Mouse (Mus musculus) megakaryocyte-erythroid progenitor cell, adult 5-6 weeks (primary cell): ENCODE results near the gene Pkn2. TPM values are rescaled to one million over a fixed set of nuclear protein-coding genes. Genes with fewer than 3 reads are reported as not detected.

Source experiments
- ATAC-seq: replicated peaks from 2 replicates; pipeline ENCODE4 v1.8.0; 2016; ENCODE audit warnings: mild to moderate bottlenecking, inconsistent platforms; ENCODE audit not compliant: severe bottlenecking, poor library complexity, low FRiP score, low TSS enrichment
- total RNA-seq, 2 experiments: library from RNA; stranded (forward) in 1 of 2; stranded (reverse) in 1 of 2; fragments of 200-1000, 215-1000 nt in 1 of 2; fragments of >200 nt in 1 of 2; fragmentation: Nextera tagmentation in 1 of 2; gene quantifications; 2 replicates each; pipeline ENCODE4 v1.2.3; 2014 to 2017

The Pkn2 gene
- 59.7 and 69.4 TPM in 2 replicates for total RNA-seq (2014; fragmentation: Nextera tagmentation)
- 78.4 and 95.0 TPM in 2 replicates for total RNA-seq (2017)

DNA sequence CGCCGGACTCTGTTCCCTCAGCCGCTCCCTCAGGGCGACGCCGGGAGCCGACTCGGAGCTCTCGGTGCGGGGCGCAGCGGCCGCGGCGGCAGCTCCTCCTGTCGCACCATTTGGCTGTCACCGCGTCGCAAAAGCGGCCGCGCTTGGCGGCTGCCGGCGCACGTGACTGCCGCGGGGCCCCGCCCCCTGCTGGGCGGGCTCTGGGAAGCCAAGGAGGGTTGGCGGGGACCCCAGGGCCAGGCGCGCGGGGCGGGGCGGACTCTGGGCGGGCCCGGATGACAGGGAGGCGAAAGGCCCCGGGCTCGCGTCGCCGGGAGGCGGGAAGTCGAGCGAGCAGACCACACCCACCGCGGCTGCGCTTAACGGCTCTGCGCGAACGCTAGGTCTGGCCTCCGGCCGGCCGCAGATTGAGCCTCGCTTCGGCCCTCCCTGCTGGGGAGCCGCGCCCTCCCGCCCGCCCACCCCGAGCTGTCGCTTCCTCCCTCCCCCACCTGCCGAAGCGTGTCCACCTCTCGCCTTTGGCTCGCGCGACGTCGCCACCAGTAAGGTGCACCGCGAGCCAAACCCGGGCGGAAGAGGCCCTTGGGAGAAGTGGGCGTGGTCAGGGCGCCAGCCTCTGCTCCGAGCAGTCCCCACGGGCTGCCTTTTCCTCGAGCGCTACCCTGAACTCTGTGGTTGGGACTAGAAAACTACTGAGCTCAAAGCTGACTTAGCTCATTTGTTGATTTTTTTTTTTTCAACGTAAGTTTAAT, at the start of gene Pkn2:
Gene Pkn2, minus strand, starts transcription at position 133 of the 752 bp plus-strand sequence.
- peak; percentile 81 for ATAC-seq

DNA sequence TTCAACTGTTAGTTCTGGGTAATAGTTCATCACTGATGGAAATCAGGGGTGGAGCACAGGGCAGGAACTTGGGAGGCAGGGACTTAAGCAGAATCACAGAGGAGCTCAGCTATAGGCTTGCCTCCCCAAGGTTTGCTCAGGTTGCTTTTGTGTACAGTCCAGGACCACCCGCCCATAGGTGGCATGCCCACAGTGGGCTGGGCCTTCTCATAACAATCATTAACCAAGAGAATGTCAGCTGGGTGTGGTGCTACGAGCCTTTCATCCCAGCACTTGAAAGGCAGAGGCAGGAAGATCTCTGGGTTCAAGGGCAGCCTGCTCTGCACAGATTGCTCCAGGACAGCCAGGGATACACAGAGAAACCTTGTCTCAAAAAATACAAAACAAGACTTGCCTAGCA, 48.1 kb upstream of the Pkn2 start:
- no peak for ATAC-seq

DNA sequence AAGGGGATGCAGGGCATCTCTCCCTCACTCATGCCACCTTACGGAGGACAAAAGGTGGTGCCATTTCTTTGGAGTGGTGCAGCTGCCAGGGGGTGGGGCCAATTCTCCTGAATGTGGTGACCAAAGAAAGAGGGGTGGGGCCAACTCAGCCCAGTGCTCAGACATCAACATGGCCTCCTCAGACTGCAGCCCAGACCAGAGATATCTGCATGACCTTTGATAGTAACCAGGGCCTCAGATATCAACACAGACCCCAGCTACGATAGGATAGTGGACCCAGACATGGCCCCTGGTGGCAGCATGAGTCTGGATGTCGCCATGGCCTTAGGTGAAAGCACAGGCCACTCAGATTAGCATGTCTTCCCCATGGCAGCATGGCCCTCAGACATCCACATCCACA, 45.5 kb upstream of the Pkn2 start:
- ATAC-seq, result peak; percentile 40

DNA sequence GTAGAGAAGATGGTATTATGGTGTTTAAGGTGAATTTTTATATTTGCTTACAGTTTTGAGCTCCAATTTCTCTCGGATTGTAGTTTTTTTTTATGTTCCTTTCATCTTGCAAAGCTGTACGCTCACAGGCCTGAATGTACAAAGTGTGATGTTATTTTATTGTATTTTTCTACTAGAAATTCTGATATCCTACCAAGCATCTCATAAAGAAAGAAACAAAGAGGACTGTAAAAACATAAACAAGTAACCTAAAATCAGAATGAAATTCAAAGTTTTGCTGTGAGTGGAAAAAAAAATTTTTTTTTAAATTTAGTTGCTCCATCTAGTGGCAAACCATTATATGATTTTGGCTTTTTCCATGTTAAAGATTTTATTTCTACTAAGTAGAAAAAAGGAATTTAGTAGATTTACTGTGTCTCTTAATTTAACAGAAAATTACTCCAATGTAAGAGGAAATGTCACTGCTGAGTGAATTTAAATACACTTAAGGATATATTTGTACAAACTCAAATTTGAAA, 43.1 kb upstream of the Pkn2 start:
- no peak for ATAC-seq

DNA sequence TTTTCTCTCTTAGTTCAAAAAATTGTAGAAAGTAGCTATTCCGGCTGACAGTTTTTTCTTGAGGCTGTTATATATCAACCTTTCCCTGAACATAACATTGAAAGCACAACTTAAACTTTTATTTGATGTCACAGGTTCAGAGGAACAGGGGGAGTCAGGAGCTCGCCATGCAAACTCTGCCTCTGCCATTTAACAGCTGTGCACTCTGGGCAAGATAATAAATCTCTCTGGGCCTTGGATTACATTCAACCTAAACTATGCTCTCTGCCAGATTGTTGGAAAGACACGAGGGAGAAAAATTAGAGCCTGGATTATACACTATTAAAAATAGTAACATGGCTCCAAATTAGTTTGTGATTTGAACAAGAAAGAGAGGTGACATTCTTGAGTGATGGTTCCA, 37.3 kb upstream of the Pkn2 start:
- ATAC-seq, result no peak

DNA sequence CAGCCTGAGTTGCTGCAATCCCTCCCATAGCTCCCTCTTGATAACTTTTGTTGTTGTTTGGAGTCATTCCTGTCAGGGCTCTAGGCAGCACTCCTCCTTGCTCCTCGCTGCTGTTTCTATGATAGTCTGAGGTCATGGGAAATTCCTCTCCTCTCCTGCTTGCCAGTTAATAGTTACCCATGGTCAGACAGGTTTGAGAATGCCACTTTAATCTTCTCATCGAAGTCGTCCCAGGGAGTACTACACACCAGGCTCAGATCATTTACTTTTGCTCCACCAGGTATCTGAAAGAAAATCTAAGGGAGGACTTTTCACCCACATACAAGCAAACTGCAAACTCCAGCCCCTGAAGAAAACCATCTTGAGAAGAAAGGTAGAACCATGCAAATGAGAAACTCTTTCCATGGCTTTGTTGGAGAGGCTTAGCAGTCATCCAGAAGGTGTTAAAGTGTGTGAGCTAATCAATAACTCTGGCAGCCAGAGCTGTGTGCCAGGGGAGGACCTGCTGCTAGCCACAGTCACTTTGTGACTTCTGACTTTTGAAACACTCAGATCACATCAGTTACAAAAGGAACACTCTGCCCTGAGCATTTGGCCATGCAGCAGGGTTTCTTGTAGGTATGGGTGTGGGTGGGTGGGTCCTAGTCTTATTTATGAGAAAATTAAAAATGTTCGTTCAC, 36.1 kb upstream of the Pkn2 start:
- ATAC-seq, result no peak

DNA sequence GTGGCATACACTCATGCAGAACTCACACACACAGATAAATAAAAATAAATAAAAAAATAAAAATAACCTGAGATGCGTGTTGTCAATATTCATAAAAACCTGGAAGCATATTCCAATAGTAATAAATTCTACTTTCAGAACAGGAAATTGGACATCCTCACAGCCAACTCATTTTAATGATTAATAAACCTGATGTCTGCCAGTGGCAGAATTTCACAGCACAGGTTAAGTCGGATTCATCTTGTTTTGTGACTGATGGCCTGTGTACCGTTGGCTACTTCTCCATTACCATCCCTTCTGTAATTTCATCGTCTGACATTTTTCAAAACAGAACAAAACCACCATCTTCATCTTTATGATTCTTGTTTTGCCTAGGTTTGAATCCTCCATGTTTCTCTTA, 35.4 kb upstream of the Pkn2 start:
- no peak for ATAC-seq

DNA sequence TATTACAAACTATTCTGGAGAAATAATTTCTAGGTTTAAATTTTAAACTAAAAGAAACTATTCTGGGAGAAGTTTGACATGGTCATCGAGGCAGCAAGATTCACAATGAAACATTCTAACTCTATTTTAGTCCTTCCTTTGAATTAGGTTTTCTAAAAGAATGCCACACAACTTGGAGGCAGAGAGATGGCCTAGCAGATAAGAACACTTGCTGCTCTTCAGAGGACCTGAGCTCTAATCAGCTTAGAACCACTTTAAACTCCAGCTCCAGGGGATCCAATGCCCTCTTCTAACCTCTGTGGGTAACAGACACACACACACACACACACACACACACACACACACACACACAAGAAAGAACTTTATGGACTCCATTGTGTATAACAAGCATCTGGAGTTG, 31.5 kb upstream of the Pkn2 start:
- peak; percentile 79; the same call in 1 of the 2 replicates for ATAC-seq

DNA sequence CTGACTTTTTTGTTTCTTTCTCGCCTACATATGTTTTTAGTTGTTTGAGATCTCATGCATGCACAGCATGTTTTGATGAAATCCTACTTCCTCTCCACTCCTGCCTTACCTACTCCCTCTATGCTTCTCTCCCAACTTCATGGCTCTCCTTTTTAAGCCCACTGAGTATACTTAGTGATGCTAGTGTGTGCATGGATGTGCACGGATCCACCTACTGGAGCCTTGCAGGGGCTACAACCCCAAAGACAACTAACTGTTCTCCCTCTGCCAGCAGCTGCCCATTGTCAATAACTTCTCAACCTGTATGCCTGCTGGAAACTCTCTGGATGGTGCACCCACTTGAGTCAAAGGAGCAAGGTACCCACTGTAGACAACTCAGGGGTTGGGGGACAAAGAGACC, 17.9 kb upstream of the Pkn2 start:
- ATAC-seq, result peak; percentile 62

DNA sequence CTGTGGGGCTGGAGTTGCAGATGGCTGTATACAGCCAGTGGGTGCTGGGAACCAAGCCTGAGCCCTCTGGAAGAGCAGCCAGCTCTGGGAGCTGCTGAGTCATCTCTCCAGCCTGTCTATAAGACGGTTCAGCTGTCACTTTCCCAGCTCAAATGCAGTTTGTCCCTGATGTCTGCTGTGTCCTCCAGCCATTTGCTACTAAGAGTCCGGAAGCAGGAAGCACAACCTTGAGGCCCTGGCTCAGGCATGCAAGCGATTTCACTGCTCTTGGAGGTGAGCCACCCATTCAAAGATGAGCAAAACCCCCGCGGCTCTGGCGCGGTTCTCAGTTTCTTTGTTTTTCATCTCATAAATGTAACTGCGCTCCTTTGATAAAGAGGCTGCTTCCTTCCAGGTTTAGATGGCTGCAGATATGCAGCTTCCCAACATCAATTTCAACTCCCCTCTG, 17.2 kb upstream of the Pkn2 start:
- ATAC-seq, result peak; percentile 88

DNA sequence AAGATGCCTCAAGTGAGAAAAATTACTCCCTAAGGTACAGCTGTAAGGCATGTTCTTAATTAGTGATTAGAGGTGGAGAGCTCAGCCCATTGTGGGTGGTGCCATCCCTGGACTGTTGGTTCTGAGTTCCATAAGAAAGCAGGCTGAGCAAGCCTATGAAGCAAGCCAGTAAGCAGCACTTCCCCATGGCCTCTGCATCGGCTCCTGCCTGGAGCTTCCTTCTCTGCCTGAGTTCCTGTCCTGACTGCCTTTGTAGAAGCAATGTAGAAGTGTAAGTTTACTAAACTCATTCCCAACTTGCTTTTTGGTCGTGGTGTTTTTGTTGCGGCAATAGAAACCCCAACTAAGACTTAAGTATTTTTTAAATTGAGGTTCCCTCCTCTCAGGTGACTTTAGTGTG, 8.6 kb upstream of the Pkn2 start:
- no peak for ATAC-seq

DNA sequence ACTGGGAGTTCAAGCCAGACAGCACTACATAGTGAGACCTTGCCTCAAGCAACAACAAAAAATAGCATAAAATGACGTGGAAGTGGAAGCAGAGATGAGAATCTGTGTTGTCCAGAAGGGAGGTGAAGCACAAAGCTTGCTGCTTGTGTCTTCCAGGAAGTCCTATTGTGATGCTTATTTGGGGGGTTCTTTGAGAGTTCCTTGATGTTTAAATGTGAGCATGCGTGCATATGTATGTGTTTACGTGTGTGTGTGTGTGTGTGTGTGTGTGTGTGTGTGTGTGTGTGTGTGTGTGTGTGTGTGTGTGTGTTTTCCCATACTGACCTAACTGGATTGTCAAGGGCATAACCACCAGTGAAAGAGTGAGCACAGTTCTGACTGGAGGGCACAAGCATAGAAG, 5.2 kb upstream of the Pkn2 start:
- no peak for ATAC-seq

DNA sequence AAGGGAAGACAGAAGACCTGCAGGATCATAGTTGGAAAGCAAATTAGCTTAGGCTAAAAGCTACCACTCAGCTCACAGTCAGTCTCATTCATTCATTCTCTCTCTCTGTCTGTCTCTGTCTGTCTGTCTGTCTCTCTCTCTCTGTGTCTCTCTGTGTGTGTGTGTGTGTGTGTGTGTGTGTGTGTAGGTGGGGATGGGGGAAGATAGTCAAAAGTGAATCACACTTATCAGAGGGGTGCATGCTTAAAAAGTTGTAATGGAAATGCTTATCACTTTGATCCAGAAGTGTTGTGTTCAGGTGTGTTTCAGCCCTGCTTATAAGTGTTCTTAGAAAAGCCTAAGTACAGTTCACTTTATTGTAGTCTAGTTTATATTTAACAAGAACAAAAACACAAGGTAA, 2.8 kb upstream of the Pkn2 start:
- no peak for ATAC-seq

DNA sequence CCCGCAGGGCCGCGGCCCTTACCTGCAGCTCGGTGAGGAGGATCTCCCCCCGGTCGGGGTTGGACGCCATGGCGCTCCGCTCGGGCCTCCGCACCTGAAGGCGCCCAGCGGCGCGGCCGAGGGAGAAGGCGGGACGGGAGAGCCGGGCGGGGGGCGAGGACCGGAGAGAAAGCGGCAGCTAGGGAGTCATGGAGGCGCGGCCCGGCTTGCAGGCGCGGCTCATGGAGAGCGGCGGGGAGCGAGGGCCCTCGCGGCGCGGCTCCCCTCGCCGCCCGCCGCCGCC, 274 bp downstream of the Pkn2 start:
- ATAC-seq, result no peak

DNA sequence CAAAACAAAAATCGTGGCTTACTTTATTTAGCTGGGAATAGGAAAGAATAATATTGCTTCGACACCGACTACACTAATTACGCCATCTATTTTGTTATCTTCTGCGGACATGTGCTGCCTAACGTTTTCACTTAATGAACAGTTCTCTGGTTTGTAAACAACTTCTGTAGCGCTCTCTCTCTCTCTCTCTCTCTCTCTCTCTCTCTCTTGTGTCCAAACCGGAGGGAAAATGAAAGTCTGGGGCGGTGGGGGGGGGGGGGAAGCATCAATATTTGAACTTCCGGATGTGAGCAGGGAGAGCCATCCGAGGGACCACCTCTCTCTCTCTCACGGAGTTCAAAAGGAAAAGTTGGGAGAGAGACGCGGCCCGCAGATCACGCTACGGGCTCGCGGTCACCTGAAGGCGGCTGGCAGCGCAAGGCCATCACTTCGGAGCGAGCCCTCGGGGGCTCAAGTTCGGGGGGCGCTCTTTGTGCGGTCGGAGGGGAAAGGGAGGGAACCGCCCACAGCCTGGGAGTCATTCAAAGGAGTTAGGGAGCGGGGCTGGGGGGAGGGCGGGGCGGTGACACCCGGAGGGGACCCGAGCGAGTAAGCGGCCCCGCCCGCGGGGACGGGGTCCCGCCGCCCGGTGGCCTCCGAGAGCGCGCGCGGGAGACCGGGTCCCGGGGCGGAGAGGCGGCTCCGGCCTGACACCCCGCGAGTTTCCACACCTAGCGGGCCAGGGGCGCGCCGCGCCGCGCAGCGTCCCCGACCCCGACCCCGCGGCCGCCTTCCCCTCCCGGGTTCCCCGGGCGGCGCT, 815 bp downstream of the Pkn2 start:
- ATAC-seq, result peak; percentile 33

DNA sequence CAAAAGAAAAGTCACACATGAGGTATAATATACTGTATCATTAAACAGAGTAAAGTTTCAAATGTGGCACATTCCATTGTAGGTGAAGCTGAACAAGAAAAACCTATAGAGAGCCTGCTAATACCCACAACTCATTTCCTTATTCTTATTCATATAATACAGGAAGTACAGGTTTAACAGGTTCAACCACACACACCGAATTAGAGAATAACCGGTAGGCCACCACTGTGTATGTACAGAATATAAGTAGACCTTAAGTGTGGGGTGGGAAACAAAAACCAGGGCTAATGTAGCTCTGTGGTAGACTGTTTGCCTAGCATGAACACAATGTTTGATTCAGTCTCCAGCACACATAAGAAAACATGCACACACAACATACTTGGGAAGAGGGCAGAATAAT, 18.6 kb downstream of the Pkn2 start:
- no peak for ATAC-seq

DNA sequence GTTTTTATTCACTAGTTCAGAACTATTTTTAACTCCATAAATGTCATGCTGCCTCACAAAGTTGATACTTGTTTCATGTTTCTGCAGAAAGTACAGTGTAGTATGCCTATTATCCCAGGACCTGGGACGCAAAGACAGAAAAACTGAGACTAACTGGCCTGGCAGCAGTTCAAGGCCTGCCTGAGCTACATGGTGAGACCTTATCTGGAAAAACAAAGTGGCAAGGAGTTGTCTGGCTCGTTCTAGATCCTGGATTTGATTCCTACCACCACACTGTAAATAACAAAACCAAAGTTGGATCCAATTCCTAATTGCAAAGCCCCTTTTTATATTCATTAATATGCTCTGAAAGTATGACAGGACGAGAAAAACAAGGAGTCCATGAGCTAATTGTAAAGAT, 25.0 kb downstream of the Pkn2 start:
- peak; percentile 86 for ATAC-seq

DNA sequence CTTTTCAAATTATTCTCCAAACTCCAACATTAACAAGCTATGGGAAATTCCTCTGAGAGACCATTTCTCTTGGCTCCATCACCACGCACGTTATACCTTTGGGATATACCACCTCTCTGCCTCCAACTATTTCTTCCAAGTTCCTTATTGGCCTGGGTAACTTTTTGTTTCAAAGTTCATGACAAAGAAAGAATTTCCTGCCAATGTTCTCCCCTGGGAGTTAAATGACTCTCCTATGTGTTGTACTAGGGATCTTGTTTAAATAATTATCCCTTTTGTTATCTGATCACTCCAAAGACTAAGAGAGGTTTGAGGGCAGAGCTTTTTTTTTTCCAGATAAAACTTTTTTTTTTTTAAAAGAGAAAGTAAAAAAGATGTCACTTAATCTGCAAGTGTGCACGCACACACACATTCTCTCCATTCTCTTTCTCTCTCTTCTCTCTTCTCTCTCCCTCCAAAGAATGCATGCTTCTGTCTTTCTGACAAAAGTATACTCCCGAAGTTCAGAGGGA, 25.8 kb downstream of the Pkn2 start:
- ATAC-seq, result 0 out of 2 replicates have a peak, but pooled peaks have one; percentile 3

DNA sequence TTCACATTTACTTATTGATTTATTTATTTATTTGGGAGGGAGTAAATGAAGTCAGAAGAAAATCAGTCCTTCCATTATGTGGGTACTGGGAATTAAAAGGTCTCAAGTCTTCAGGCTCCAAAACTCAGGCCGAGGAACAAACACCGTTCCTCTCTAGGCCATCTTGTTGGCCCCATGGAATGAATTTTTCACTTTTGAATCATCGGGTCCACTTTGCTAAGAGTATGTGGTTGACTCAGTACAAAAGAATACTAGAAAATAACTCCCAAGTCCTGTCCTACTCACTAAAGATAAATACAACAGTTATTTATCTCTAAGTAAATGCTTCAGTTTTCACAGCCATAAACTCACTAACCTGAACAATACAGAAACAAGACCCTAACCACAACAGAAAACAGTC, 28.9 kb downstream of the Pkn2 start:
- no peak for ATAC-seq

DNA sequence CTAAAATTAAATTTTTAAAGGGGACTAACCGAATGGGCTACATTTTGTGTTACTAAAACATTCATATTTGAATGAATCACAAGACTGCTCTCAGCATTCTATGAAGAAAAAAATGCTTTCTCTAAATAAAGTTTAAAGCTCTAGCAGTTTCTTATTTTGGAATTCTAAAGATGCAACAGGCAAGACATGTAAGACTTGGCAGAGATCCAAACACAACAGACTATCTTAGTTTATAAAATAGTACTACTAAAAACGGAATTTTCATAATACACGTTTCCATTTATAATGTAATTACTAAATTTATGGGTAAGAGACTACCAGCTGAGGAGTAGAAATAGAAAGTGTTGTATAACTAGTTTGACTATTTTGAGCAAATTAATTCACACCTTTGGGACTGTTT, 30.2 kb downstream of the Pkn2 start:
- ATAC-seq, result no peak
